Mouse (Mus musculus) right cerebral cortex, adult 18-20 months (tissue): ENCODE measurements at regions not wholly inside any gene's neighbourhood (a gene's known extent, or its start where the extent isn't known, plus 50 kb on each side); places are given as distances from the start of the nearest gene placed in this dataset.

Experiments
- DNase-seq: peaks from one replicate; pipeline ENCODE4 v3.0.0; 2022; ENCODE audit warnings: mixed read lengths

- no peak for DNase-seq
Measured at GRCm38 (mm10) chr19:21144659-21145283, 127.3 kb upstream of the Zfand5 start.

GRCm38 (mm10) chr19:21143970-21144595, 128.0 kb upstream of the Zfand5 start:
- DNase-seq: no peak

GRCm38 (mm10) chr19:21140456-21140855, 131.6 kb upstream of the Zfand5 start:
- DNase-seq: no peak

GRCm38 (mm10) chr19:21138998-21139495, 133.0 kb upstream of the Zfand5 start:
- no peak for DNase-seq

- no peak for DNase-seq
Measured at GRCm38 (mm10) chr19:21136756-21137155, 135.3 kb upstream of the Zfand5 start.

GRCm38 (mm10) chr19:21135998-21136380, 136.1 kb upstream of the Zfand5 start:
- DNase-seq: no peak

- peak; percentile 18 for DNase-seq
Measured at GRCm38 (mm10) chr19:21135297-21135997, 136.6 kb upstream of the Zfand5 start.

- DNase-seq: no peak
Measured at GRCm38 (mm10) chr19:21129653-21130052, 142.4 kb upstream of the Zfand5 start.

- DNase-seq: no peak
Measured at GRCm38 (mm10) chr19:21127079-21127745, 144.9 kb upstream of the Zfand5 start.

- DNase-seq: no peak
Measured at GRCm38 (mm10) chr19:21126670-21127069, 145.4 kb upstream of the Zfand5 start.

GRCm38 (mm10) chr19:21119477-21119876, 152.6 kb upstream of the Zfand5 start:
- peak; percentile 26 for DNase-seq

GRCm38 (mm10) chr19:21118782-21119181, 153.3 kb upstream of the Zfand5 start:
- no peak for DNase-seq

- DNase-seq: no peak
Measured at GRCm38 (mm10) chr19:21115693-21116092, 156.4 kb upstream of the Zfand5 start.

- no peak for DNase-seq
Measured at GRCm38 (mm10) chr19:21111836-21112235, 157.8 kb upstream of the Tmc1 start.

GRCm38 (mm10) chr19:21108311-21108710, 154.3 kb upstream of the Tmc1 start:
- DNase-seq: no peak

GRCm38 (mm10) chr19:21107741-21108140, 153.7 kb upstream of the Tmc1 start:
- DNase-seq: no peak

GRCm38 (mm10) chr19:21107275-21107674, 153.3 kb upstream of the Tmc1 start:
- no peak for DNase-seq

GRCm38 (mm10) chr19:21106766-21107165, 152.8 kb upstream of the Tmc1 start:
- DNase-seq: no peak

- DNase-seq: no peak
Measured at GRCm38 (mm10) chr19:21106241-21106669, 152.3 kb upstream of the Tmc1 start.

GRCm38 (mm10) chr19:21105004-21105403, 151.0 kb upstream of the Tmc1 start:
- DNase-seq: no peak

- no peak for DNase-seq
Measured at GRCm38 (mm10) chr19:21104462-21104936, 150.5 kb upstream of the Tmc1 start.

- no peak for DNase-seq
Measured at GRCm38 (mm10) chr19:21077771-21078548, 124.0 kb upstream of the Tmc1 start.
